Mouse (Mus musculus) layer of hippocampus, adult 9-11 months (tissue): Measurements from ENCODE around the gene Celsr3.
A peak's percentile ranks its signal among the peaks of the same experiment; 100 is the strongest.

ENCODE experiments used
- DNase-seq: peaks from one replicate; pipeline ENCODE4 v3.0.0; 2022

Gene Celsr3

GRCm38 (mm10) chr9:108825820-108826699, at the start of gene Celsr3:
Celsr3 (plus strand) TSS chr9:108826320.
- peak; percentile 89 for DNase-seq

GRCm38 (mm10) chr9:108776614-108777013, 49.5 kb upstream of the Celsr3 start:
- DNase-seq, result no peak

GRCm38 (mm10) chr9:108777276-108777675, 48.8 kb upstream of the Celsr3 start:
- no peak for DNase-seq

- no peak for DNase-seq
Observed at GRCm38 (mm10) chr9:108780959-108781358, 45.2 kb upstream of the Celsr3 start.

- no peak for DNase-seq
Observed at GRCm38 (mm10) chr9:108781891-108782290, 44.2 kb upstream of the Celsr3 start.

GRCm38 (mm10) chr9:108782836-108783547, 43.1 kb upstream of the Celsr3 start:
- DNase-seq, result no peak

- peak; percentile 96 for DNase-seq
Observed at GRCm38 (mm10) chr9:108783548-108784463, 42.3 kb upstream of the Celsr3 start, which contains the start of gene Ip6k2. Ip6k2 (plus strand) TSS chr9:108783796.

GRCm38 (mm10) chr9:108785416-108785815, 40.7 kb upstream of the Celsr3 start:
- DNase-seq, result no peak

GRCm38 (mm10) chr9:108786494-108786893, 39.6 kb upstream of the Celsr3 start:
- no peak for DNase-seq

GRCm38 (mm10) chr9:108787080-108787479, 39.0 kb upstream of the Celsr3 start:
- DNase-seq, result no peak

- DNase-seq, result no peak
Observed at GRCm38 (mm10) chr9:108788713-108789112, 37.4 kb upstream of the Celsr3 start.

- DNase-seq, result no peak
Observed at GRCm38 (mm10) chr9:108792307-108792706, 33.8 kb upstream of the Celsr3 start.

GRCm38 (mm10) chr9:108792730-108793129, 33.4 kb upstream of the Celsr3 start:
- DNase-seq, result no peak

GRCm38 (mm10) chr9:108795281-108795680, 30.8 kb upstream of the Celsr3 start:
- no peak for DNase-seq

GRCm38 (mm10) chr9:108795762-108796161, 30.4 kb upstream of the Celsr3 start:
- DNase-seq, result no peak

- peak; percentile 67 for DNase-seq
Observed at GRCm38 (mm10) chr9:108796351-108796981, 29.7 kb upstream of the Celsr3 start.

- DNase-seq, result no peak
Observed at GRCm38 (mm10) chr9:108797477-108797876, 28.6 kb upstream of the Celsr3 start.

- no peak for DNase-seq
Observed at GRCm38 (mm10) chr9:108798508-108799075, 27.5 kb upstream of the Celsr3 start.

- no peak for DNase-seq
Observed at GRCm38 (mm10) chr9:108799564-108799963, 26.6 kb upstream of the Celsr3 start.

GRCm38 (mm10) chr9:108805768-108806167, 20.4 kb upstream of the Celsr3 start:
- no peak for DNase-seq

- DNase-seq, result no peak
Observed at GRCm38 (mm10) chr9:108806379-108806778, 19.7 kb upstream of the Celsr3 start.

- no peak for DNase-seq
Observed at GRCm38 (mm10) chr9:108806831-108807230, 19.3 kb upstream of the Celsr3 start.
